Comparison of ENCODE assay signal across 16 mouse cellular contexts in the genomic region with DNA sequence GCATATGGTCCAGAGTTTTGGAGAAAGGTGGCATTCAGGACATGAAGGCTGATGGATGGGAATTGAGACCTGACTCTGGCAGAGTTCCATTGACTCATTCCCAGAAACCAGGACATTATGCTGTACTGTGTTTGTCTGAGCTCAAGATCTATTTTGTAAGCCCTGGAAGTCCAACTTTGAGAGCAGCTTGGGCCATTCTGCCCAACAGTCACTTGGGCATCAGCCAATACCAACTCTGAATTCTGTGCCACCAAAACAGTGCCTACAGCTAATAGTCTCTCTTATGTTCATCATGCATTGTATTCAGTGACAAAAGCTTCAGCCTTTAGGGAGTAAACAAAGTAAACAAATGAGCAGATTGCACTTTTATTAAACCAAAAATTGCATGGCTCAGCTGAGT.
A peak's percentile ranks its signal among the peaks of the same experiment; 100 is the strongest.
DNase-seq lines count a peak whose midpoint lies in the region; ATAC-seq and TF ChIP-seq lines count a peak whose summit lies in the region.
"Had no signal": no experiment of that assay in that cellular context is flagged by ENCODE, and none has a peak within 500 bp of the region (broad histone marks: within the 10 kb centered on the region; RNA-seq: fewer than 3 reads in every experiment).

No protein-coding gene starts in this region.

- no peak overlapping the region for H3K9ac ChIP-seq in forebrain, postnatal 0 days
- H3K9ac ChIP-seq: liver, embryonic 14.5 days; midbrain, embryonic 12.5 days; neural tube, embryonic 13.5 days had no signal

- H3K9me3 ChIP-seq in forebrain, postnatal 0 days (ENCODE audit: low read length) = no peaks in the 10 kb centered on the region
- H3K9me3 ChIP-seq: midbrain, embryonic 12.5 days; neural tube, embryonic 13.5 days had no signal

- H3K4me1 ChIP-seq in forebrain, postnatal 0 days (ENCODE audit: insufficient read depth) = no peaks in the 10 kb centered on the region
- H3K4me1 ChIP-seq: midbrain, embryonic 12.5 days; neural tube, embryonic 13.5 days had no signal

- H3K4me3 ChIP-seq in forebrain, postnatal 0 days (ENCODE audit: low read depth, low read length) = no peak overlapping the region
- H3K4me3 ChIP-seq: midbrain, embryonic 12.5 days; neural tube, embryonic 13.5 days had no signal

- TF ChIP-seq CTCF in forebrain, postnatal 0 days (IDR thresholded peaks at IDR 0.05; ENCODE audit: low read depth) = no peak

- intact Hi-C loops in left cerebral cortex, postnatal 4 days (cut with DNase I) = no loop called here
- intact Hi-C loops in left cerebral cortex, postnatal 14 days (cut with DNase I) = no loop called here
- intact Hi-C loops in gastrocnemius, postnatal 36 days (cut with DNase I) = no loop called here

- no peak overlapping the region for H3K27ac ChIP-seq in forebrain, postnatal 0 days (ENCODE audit: low read depth, low read length)
- H3K27ac ChIP-seq: liver, embryonic 14.5 days; midbrain, embryonic 12.5 days; neural tube, embryonic 13.5 days had no signal

- H3K4me2 ChIP-seq in forebrain, postnatal 0 days (ENCODE audit: low read depth) = no peak overlapping the region
- H3K4me2 ChIP-seq: midbrain, embryonic 12.5 days; neural tube, embryonic 13.5 days had no signal

- H3K36me3 ChIP-seq in forebrain, postnatal 0 days (ENCODE audit: insufficient read depth) = no peaks in the 10 kb centered on the region
- H3K36me3 ChIP-seq: midbrain, embryonic 12.5 days; neural tube, embryonic 13.5 days had no signal

- no peak for DNase-seq in cerebellum, postnatal 4 days (ENCODE audit: low spot score in 2 of 2)
- peak; percentile 10 for DNase-seq in left cerebral cortex, postnatal 4 days
- DNase-seq in left cerebral cortex, postnatal 14 days (ENCODE audit: low spot score in 2 of 2) = no peak
- DNase-seq in cerebellum, adult 18-20 months = peak; percentile 11 to 20
- peak; percentile 24 for DNase-seq in forebrain, postnatal 0 days
- DNase-seq in gastrocnemius, postnatal 36 days = no peak
- DNase-seq in testis, postnatal 10 days (ENCODE audit: low spot score) = no peak
- DNase-seq: heart, postnatal 14 days; kidney, postnatal 14 days; lung, postnatal 14 days had no signal

- ATAC-seq in cerebellum, adult (ENCODE audit: insufficient number of reproducible peaks, low FRiP score, low TSS enrichment) = peak; percentile 45; the same call in 1 of the 2 replicates
- ATAC-seq in forebrain, postnatal 0 days = no peak
- ATAC-seq: intestine, postnatal 0 days had no signal

- H3K27me3 ChIP-seq in forebrain, postnatal 0 days (ENCODE audit: insufficient read depth, low read length) = no peaks in the 10 kb centered on the region
- H3K27me3 ChIP-seq: CH12.LX; midbrain, embryonic 12.5 days; neural tube, embryonic 13.5 days had no signal

Comparison
In these comparisons a context has a peak if more than half of its experiments do, and no peak if none do; other contexts are left out.
1. DNase-seq: peak in left cerebral cortex, postnatal 4 days (single experiment), cerebellum, adult 18-20 months (2 of 2) and forebrain, postnatal 0 days (single experiment); none in cerebellum, postnatal 4 days (0 of 2), left cerebral cortex, postnatal 14 days (0 of 2), gastrocnemius, postnatal 36 days (0 of 2) and testis, postnatal 10 days (single experiment).